21 mouse cellular contexts compared by ENCODE assay signal in genomic region chr4:155981436-155982082, GRCm38 (mm10). TPM values are rescaled to one million over a fixed set of nuclear protein-coding genes. Genes with fewer than 3 reads are reported as not detected.
DNase-seq lines count a peak whose midpoint lies in the region; ATAC-seq and TF ChIP-seq lines count a peak whose summit lies in the region.
"Had no signal": no experiment of that assay in that cellular context is flagged by ENCODE, and none has a peak within 500 bp of the region (broad histone marks: within the 10 kb centered on the region; RNA-seq: fewer than 3 reads in every experiment).

No protein-coding gene starts in this region.

- peaks cover 7% of the 10 kb centered on the region for H3K27me3 ChIP-seq in liver, embryonic 13.5 days
- no peaks in the 10 kb centered on the region for H3K27me3 ChIP-seq in liver, postnatal 0 days (ENCODE audit: insufficient read depth, low read length)
- H3K27me3 ChIP-seq in liver, embryonic 12.5 days (replicated peaks) = peaks cover 16% of the 10 kb centered on the region
- H3K27me3 ChIP-seq: embryonic facial prominence, embryonic 12.5 days; forebrain, embryonic 13.5 days; forebrain, embryonic 15.5 days; Patski had no signal

- no peak for TF ChIP-seq CTCF in liver, postnatal 0 days (IDR thresholded peaks at IDR 0.05; ENCODE audit: low read depth)

- H3K4me3 ChIP-seq in liver, embryonic 13.5 days (replicated peaks) = no peak overlapping the region
- no peak overlapping the region for H3K4me3 ChIP-seq in liver, postnatal 0 days (ENCODE audit: low read depth, low read length)
- no peak overlapping the region for H3K4me3 ChIP-seq in liver, embryonic 12.5 days
- H3K4me3 ChIP-seq: embryonic facial prominence, embryonic 10.5 days; embryonic facial prominence, embryonic 12.5 days; forebrain, embryonic 13.5 days; forebrain, embryonic 15.5 days had no signal

- no peak overlapping the region for H3K27ac ChIP-seq in liver, embryonic 13.5 days
- H3K27ac ChIP-seq in liver, postnatal 0 days (ENCODE audit: low read depth) = no peak overlapping the region
- no peak overlapping the region for H3K27ac ChIP-seq in liver, embryonic 12.5 days
- H3K27ac ChIP-seq: embryonic facial prominence, embryonic 10.5 days; embryonic facial prominence, embryonic 12.5 days; forebrain, embryonic 13.5 days; forebrain, embryonic 15.5 days had no signal

- no peaks in the 10 kb centered on the region for H3K9me3 ChIP-seq in liver, embryonic 13.5 days (replicated peaks)
- no peaks in the 10 kb centered on the region for H3K9me3 ChIP-seq in liver, postnatal 0 days (ENCODE audit: low read length)
- H3K9me3 ChIP-seq in liver, embryonic 12.5 days (replicated peaks) = no peaks in the 10 kb centered on the region
- H3K9me3 ChIP-seq: embryonic facial prominence, embryonic 10.5 days; embryonic facial prominence, embryonic 12.5 days; forebrain, embryonic 15.5 days had no signal

- no peak overlapping the region for H3K9ac ChIP-seq in liver, embryonic 13.5 days
- H3K9ac ChIP-seq in liver, postnatal 0 days (replicated peaks) = no peak overlapping the region
- no peak overlapping the region for H3K9ac ChIP-seq in liver, embryonic 12.5 days
- H3K9ac ChIP-seq: embryonic facial prominence, embryonic 12.5 days; forebrain, embryonic 13.5 days; forebrain, embryonic 15.5 days had no signal

- WGBS in liver, embryonic 13.5 days (ENCODE audit: insufficient replicate concordance) = 43% methylated on average over 12 of the region's 12 CpGs
- 50% methylated on average over 12 of the region's 12 CpGs for WGBS in liver, postnatal 0 days (ENCODE audit: insufficient replicate concordance)
- WGBS in liver, embryonic 12.5 days (ENCODE audit: insufficient replicate concordance) = 51% methylated on average over 12 of the region's 12 CpGs

- peaks cover 16% of the 10 kb centered on the region for H3K4me1 ChIP-seq in liver, embryonic 13.5 days (replicated peaks)
- H3K4me1 ChIP-seq in liver, postnatal 0 days (ENCODE audit: insufficient read depth) = no peaks in the 10 kb centered on the region
- H3K4me1 ChIP-seq in liver, embryonic 12.5 days = peaks cover 16% of the 10 kb centered on the region
- H3K4me1 ChIP-seq: embryonic facial prominence, embryonic 12.5 days; forebrain, embryonic 15.5 days had no signal

- H3K36me3 ChIP-seq in liver, embryonic 13.5 days = no peaks in the 10 kb centered on the region
- no peaks in the 10 kb centered on the region for H3K36me3 ChIP-seq in liver, postnatal 0 days (replicated peaks; ENCODE audit: insufficient read depth, low read length)
- H3K36me3 ChIP-seq in liver, embryonic 12.5 days = no peaks in the 10 kb centered on the region
- H3K36me3 ChIP-seq: embryonic facial prominence, embryonic 10.5 days; embryonic facial prominence, embryonic 12.5 days; forebrain, embryonic 15.5 days had no signal

- peak; percentile 77; the same call in 1 of the 2 replicates for TF ChIP-seq EP300 in liver, postnatal 0 days (IDR thresholded peaks at IDR 0.05; ENCODE audit: low read depth)

- ATAC-seq in liver, embryonic 13.5 days (ENCODE audit: low read depth) = peak; percentile 20; the same call in 1 of the 2 replicates
- ATAC-seq in liver, postnatal 0 days = 0 out of 2 replicates have a peak, but pooled peaks have one; percentile 10
- no peak for ATAC-seq in liver, embryonic 12.5 days
- ATAC-seq in megakaryocyte progenitor cell, adult 5-6 weeks (replicated peaks; ENCODE audit: poor library complexity) = peak; percentile 60
- ATAC-seq: activated CD4-positive, CD25-positive, alpha-beta regulatory T cell, adult 4 months; forebrain, embryonic 13.5 days; forebrain, embryonic 15.5 days; Patski had no signal

- no peak overlapping the region for H3K4me2 ChIP-seq in liver, embryonic 13.5 days
- no peak overlapping the region for H3K4me2 ChIP-seq in liver, postnatal 0 days (ENCODE audit: low read depth, low read length)
- H3K4me2 ChIP-seq in liver, embryonic 12.5 days = no peak overlapping the region
- H3K4me2 ChIP-seq: embryonic facial prominence, embryonic 12.5 days; forebrain, embryonic 13.5 days; forebrain, embryonic 15.5 days had no signal

- DNase-seq in liver, embryonic 13.5 days = no peak
- no peak for DNase-seq in liver
- DNase-seq in liver, postnatal 0 days = no peak
- DNase-seq in spleen, postnatal 10 days (ENCODE audit: low spot score in 2 of 2) = no peak
- DNase-seq in urinary bladder, postnatal 10 days (ENCODE audit: low spot score) = no peak
- DNase-seq: adrenal gland, adult 8-10 months; adrenal gland, postnatal 14 days; adrenal gland, postnatal 36 days; cerebellum, adult 11-12 months; cerebellum, adult 2 months; cerebellum, adult 9-10 months; cerebellum, postnatal 10 days; cerebellum, postnatal 25 days had no signal

RNA-seq across cellular contexts. Expression of gene B3galt6, which starts 10.9 kb away (rescaled TPM):
- polyA plus RNA-seq in liver, embryonic 13.5 days (2015; fragmentation: Nextera tagmentation; extraction: Ambion mirVana) = 5.5 and 6.2 TPM in 2 replicates
- polyA plus RNA-seq in liver, postnatal 0 days (2015; fragmentation: Nextera tagmentation; extraction: Ambion mirVana) = 3.5 and 4.7 TPM in 2 replicates
- 8.2 and 8.7 TPM in 2 replicates for polyA plus RNA-seq in liver, embryonic 12.5 days (2016; fragmentation: Nextera tagmentation; extraction: Ambion mirVana)
- total RNA-seq in megakaryocyte progenitor cell, adult 5-6 weeks (2015) = 10.5 and 10.6 TPM in 2 replicates
- total RNA-seq in megakaryocyte progenitor cell, adult 5-6 weeks (2017) = 11.4 and 12.9 TPM in 2 replicates

RNA-seq across cellular contexts. Expression of gene Sdf4, which starts 11.1 kb away (rescaled TPM):
- 88.2 and 91.6 TPM in 2 replicates for polyA plus RNA-seq in liver, embryonic 13.5 days (2015; fragmentation: Nextera tagmentation; extraction: Ambion mirVana)
- polyA plus RNA-seq in liver, postnatal 0 days (2015; fragmentation: Nextera tagmentation; extraction: Ambion mirVana) = 91.5 and 94.2 TPM in 2 replicates
- polyA plus RNA-seq in liver, embryonic 12.5 days (2016; fragmentation: Nextera tagmentation; extraction: Ambion mirVana) = 93.4 and 93.9 TPM in 2 replicates
- total RNA-seq in megakaryocyte progenitor cell, adult 5-6 weeks (2015) = 52.6 and 54.4 TPM in 2 replicates
- total RNA-seq in megakaryocyte progenitor cell, adult 5-6 weeks (2017) = 188 and 205 TPM in 2 replicates

RNA-seq across cellular contexts. Expression of gene C1qtnf12, which starts 19.4 kb away (rescaled TPM):
- 55.3 and 58.7 TPM in 2 replicates for polyA plus RNA-seq in liver, embryonic 13.5 days (2015; fragmentation: Nextera tagmentation; extraction: Ambion mirVana)
- polyA plus RNA-seq in liver, postnatal 0 days (2015; fragmentation: Nextera tagmentation; extraction: Ambion mirVana) = 39.5 and 39.7 TPM in 2 replicates
- polyA plus RNA-seq in liver, embryonic 12.5 days (2016; fragmentation: Nextera tagmentation; extraction: Ambion mirVana) = 45.0 and 48.8 TPM in 2 replicates
- total RNA-seq in megakaryocyte progenitor cell, adult 5-6 weeks (2015) = 105 and 126 TPM in 2 replicates
- total RNA-seq in megakaryocyte progenitor cell, adult 5-6 weeks (2017) = 30.6 and 39.6 TPM in 2 replicates

RNA-seq across cellular contexts. Expression of gene Tnfrsf4, which starts 32.1 kb away (rescaled TPM):
- polyA plus RNA-seq in liver, embryonic 13.5 days (2015; fragmentation: Nextera tagmentation; extraction: Ambion mirVana) = 0.09 and 0.20 TPM in 2 replicates
- 0.26 and 0.36 TPM in 2 replicates for polyA plus RNA-seq in liver, postnatal 0 days (2015; fragmentation: Nextera tagmentation; extraction: Ambion mirVana)
- 0.39 and 0.60 TPM in 2 replicates for polyA plus RNA-seq in liver, embryonic 12.5 days (2016; fragmentation: Nextera tagmentation; extraction: Ambion mirVana)
- total RNA-seq in megakaryocyte progenitor cell, adult 5-6 weeks (2015) = 1.6 and 2.0 TPM in 2 replicates
- total RNA-seq in megakaryocyte progenitor cell, adult 5-6 weeks (2017) = 0.37 and 0.57 TPM in 2 replicates

RNA-seq across cellular contexts. Expression of gene Ube2j2, which starts 37.9 kb away (rescaled TPM):
- polyA plus RNA-seq in liver, embryonic 13.5 days (2015; fragmentation: Nextera tagmentation; extraction: Ambion mirVana) = 68.1 and 70.3 TPM in 2 replicates
- 45.9 and 56.7 TPM in 2 replicates for polyA plus RNA-seq in liver, postnatal 0 days (2015; fragmentation: Nextera tagmentation; extraction: Ambion mirVana)
- polyA plus RNA-seq in liver, embryonic 12.5 days (2016; fragmentation: Nextera tagmentation; extraction: Ambion mirVana) = 106 and 111 TPM in 2 replicates
- total RNA-seq in megakaryocyte progenitor cell, adult 5-6 weeks (2015) = 60.5 and 84.8 TPM in 2 replicates
- total RNA-seq in megakaryocyte progenitor cell, adult 5-6 weeks (2017) = 97.5 and 98.7 TPM in 2 replicates
